Mouse (Mus musculus): ENCODE data around the gene Lrmda.
A peak's percentile ranks its signal among the peaks of the same experiment; 100 is the strongest.

Gene Lrmda

GRCm38 (mm10) chr14:22952981-22953380 is 933.5 kb downstream of the Lrmda start:
- no peak for DNase-seq (ENCODE audit: low read depth)

- DNase-seq (ENCODE audit: low read depth) = no peak
These were observed 940.7 kb downstream of the Lrmda start for GRCm38 (mm10) chr14:22960166-22960565.

DNA sequence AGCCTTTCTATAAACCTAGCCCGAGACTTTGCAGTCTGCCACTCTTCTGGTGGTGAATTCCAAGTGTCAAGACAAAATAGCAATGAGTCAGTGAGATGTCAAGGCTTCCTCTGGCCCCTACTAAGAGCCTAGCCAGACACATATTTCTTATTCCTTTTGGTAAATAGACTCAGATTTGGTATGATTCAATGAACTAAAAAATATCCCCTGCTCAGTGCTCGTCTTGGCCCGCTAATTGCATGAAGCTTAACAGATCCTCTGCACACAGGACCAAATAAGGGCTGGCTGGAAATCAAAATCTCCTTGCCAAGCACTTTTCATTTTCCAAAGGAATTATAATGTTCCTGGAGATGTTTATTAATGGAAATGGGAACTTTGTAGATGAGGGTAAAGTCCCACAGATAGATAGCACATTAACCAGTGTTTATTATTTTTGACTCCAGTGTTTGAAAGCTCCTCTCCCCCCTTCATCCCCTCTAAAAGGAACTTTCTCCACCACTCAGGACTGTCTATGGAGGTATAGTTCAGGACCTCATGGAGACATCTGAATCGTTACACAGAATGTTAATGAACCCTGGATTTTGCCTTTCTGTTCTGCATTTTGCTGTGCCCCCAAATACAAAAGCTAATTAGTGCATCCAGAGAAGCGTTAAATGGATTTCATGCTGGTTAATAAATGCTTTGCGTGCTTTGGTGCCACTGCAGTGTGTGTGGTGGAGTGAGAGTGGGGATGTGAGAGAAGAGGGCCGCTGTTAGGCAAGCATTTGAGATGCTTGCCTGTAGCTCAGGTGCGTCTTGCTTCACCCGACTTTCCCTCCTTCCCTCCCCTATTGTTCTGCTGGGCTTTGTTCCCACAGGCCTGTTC is 945.5 kb downstream of the Lrmda start:
- no peak for DNase-seq (ENCODE audit: low read depth)

- DNase-seq (ENCODE audit: low read depth) = no peak
These were observed 949.2 kb downstream of the Lrmda start for GRCm38 (mm10) chr14:22968705-22969104.

DNA sequence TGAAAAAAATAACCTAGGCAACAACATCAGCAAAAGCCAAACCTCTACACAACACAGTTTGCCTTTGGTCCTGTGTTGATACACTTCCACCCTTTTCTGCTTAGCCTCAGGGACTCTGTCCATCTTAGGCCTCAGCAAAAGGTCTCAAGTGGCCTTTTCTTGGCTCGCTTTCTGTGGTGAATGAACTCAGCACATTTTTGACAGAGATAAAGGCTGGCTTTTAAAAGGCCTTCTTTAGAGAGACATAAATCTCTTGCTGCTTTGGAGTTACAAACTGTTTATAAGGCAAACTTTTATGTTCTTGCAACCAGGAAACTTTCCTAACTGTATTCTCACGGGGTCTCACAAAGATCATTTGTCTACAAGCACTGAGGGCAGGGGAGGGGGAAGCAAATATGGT is 967.2 kb downstream of the Lrmda start:
- no peak for DNase-seq (ENCODE audit: low read depth)

DNA sequence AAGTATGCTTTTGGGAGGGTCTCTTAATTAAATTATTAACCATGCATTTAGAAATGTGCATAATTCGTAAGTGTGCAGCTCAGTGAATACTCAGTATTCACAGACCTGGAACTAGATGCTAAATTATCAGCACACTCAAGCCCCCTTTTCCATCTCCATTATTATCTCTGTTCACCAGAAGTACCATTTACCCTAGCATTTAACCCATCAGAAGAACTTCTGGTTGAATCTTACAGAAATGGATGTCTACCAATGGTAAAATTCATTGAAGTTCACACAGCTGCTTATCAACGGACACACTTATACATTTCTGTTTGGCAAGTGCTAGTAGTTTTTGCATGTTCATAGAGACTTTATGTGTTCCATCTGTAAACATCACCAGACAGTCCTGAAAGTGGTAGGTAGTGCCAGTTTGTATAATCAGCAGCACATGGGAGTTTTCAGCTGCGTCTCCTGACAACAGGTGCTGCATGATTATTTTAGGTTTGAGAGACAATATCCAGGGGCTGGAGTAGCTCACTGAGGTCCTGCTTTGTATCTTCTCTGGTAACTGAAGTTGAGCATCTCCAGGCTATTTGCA is 968.7 kb downstream of the Lrmda start:
- no peak for DNase-seq (ENCODE audit: low read depth)

GRCm38 (mm10) chr14:22995184-22995935 is 975.8 kb downstream of the Lrmda start:
- no peak for DNase-seq (ENCODE audit: low read depth)

DNA sequence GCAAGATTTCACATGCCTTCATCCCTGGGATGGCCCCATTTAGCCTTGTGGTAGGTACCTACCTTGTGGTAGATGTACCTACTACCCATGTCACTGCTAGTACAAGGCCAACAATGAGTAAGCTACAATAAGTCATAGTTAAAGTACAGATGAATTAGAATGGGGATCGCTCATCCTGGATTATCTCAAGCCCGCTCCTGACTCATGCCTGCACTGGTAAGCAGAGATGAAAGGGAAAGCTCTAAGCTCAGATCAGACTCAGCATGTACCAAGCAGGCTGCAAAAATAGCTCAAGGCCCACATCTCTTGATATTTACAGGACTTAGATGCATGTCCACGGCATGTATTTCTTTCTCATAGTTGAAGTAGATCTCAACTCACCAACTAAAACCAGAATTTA is 979.4 kb downstream of the Lrmda start:
- no peak for DNase-seq (ENCODE audit: low read depth)

DNA sequence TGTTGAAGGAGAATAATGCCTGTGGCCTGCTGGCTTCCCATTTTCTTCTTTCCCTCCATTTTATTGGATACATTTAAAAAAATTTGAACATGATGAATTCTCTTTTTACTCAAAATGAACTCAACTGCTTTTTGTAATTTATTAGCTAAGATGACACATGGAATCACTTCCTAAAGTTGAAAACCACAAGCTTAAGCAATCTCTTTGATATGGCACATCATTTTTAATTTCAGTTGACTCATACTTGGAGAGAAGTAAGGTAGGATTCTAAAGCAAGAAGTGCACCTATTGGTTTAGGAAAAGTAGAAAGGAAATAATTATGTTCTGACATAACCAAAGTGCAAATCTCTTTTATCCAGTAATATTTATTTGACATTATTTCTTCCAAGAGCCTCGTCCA is 992.5 kb downstream of the Lrmda start:
- no peak for DNase-seq (ENCODE audit: low read depth)

- no peak for DNase-seq (ENCODE audit: low read depth)
These were observed 995.3 kb downstream of the Lrmda start for GRCm38 (mm10) chr14:23014747-23015286.

DNA sequence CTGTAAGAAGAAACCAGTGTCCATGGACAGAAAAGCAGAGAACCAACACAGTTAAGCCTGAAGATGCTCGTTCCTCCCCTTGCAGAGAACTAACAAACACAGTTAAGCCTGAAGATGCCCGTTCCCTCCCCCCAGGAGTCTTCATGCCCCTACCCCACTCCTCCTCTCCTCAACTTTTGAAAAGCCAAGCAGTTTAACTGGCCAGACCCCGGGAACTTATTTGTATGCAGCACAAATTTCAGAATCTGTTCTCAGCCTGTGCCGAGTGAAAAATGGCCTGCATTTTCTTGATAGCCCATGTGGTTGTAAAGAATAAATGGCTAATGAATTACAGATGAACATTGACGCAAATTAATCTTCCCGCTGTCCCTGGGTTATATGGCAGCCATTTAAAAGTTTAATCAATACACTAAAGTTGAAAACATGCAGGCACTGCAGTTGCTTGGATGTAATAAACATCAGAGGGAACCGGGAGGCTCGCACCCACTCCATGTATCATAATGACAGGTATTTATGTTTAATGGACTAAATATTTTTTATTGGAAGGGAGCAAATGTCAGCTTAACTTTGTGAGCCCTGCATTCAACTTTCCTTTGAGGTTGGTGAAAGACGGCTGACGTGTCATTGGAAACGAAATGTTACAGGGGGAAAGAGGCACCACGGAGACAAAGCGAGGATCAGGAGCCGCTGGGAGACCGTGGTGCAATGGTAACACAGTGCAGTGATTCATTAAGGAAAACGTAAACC is 996.0 kb downstream of the Lrmda start:
- DNase-seq (ENCODE audit: low read depth) = no peak

DNA sequence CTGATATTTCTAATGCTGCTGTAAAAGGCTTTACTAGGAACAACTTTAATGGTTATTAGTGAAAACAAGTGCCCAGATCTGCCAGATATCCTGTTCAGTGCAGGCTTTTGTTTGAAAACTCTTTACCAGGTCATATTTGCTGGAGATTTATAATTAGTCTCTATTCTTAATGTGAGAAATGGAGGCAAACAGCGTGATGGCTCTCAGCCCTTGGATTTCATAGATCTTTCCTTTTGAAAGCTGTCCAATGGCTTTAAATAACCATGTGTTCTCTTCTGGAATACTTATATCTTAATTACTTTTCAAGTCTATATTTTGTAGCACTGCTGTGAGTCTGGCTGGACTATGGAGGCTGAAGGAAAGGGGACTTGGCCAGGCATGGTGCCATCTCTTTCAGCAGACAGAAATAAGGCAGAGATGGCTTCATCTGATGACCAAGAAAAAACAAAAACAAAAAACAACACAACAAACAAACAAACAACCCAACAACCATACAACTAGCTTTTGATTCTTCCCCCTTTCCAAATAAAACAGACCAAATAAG is 996.6 kb downstream of the Lrmda start:
- DNase-seq (ENCODE audit: low read depth) = no peak

DNA sequence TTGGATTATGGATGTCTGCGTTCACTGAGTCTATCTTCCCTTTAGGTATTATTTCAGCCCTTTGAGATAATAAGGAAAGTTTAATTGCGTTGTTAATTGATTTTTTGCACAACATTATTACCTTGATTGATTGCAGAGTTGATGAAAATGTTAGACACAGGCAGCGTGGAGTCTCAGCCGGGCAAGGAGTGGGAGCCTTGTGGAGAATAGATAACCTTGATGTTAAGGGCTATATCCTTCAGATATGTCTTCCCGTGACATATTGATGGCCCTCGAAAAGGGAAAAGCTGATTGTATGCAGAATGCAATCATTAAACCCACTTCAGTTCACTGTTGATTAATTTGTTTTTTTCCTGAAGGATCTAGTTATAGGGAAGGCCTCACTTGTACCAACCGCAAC is 1021.5 kb downstream of the Lrmda start:
- no peak for DNase-seq (ENCODE audit: low read depth)

DNA sequence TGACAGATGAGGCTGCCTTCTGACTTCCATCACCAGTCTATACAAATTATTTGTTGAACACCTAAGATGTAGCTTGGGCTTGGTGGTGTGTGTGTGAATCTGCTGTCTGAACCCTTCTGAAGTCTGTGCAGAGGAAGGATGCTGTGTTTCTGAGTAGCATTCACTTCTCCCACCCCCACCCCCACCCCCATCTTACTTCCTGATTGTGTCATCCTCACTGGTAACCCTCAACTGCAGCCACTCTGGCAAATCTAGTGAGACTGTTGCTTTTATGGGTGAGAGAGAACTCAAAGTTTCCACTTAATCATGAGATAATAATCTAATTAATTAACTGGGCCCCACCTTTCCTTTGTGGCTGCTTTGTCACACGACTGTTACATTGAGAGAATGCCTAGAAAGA is 1025.8 kb downstream of the Lrmda start:
- DNase-seq (ENCODE audit: low read depth) = no peak

GRCm38 (mm10) chr14:23046330-23046729 is 1026.8 kb downstream of the Lrmda start:
- peak; percentile 53 for DNase-seq (ENCODE audit: low read depth)

GRCm38 (mm10) chr14:23051441-23051840 is 1031.9 kb downstream of the Lrmda start:
- DNase-seq (ENCODE audit: low read depth) = no peak

- no peak for DNase-seq (ENCODE audit: low read depth)
These were observed 1033.5 kb downstream of the Lrmda start for GRCm38 (mm10) chr14:23052833-23053592.

GRCm38 (mm10) chr14:23057228-23057976 is 1037.9 kb downstream of the Lrmda start:
- DNase-seq (ENCODE audit: low read depth) = no peak

DNA sequence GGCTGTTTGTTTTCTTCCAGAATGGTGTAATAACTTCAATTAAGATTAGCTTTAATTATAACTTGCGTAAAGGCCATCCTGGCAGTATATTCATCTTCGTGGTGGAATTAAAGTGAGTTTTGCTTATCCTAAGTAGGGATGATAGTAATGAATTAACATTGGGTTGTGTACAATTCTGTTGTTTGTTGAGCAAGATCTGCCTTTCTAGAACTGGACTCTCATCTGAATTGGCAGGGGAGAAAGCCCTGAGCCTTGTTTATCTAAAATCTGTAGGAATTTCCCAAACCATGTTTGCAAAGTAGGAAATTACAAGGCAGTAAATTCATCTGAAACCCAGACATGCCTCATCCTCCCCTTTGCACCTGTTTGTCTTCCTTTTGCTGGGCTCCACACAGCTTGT is 1038.5 kb downstream of the Lrmda start:
- DNase-seq (ENCODE audit: low read depth) = no peak

- DNase-seq (ENCODE audit: low read depth) = no peak
These were observed 1059.2 kb downstream of the Lrmda start for GRCm38 (mm10) chr14:23078719-23079118.
